Mouse (Mus musculus) stomach, embryonic 14.5 days (tissue): ENCODE data around the gene Ranbp3l. TPM values are rescaled to one million over a fixed set of nuclear protein-coding genes. Genes with fewer than 3 reads are reported as not detected.
"Not testable (repeated sequence)": the region's sequence is repeated elsewhere in the genome, so short reads cannot be mapped to it uniquely, and the experiment has no call there.

Source experiments
- ATAC-seq: fragments of 200-750 bp; cut with Nextera tagmentation; 2 replicates; pipeline ENCODE4 v1.8.0; 2017; ENCODE audit warnings: low read depth, moderate TSS enrichment; ENCODE audit not compliant: insufficient number of reproducible peaks, insufficient read depth, low FRiP score
- H3K27ac ChIP-seq: fragments of 300-500 bp; sonication (generic); 2 replicates; pipeline ENCODE4 v1.5.1; 2014; ENCODE audit warnings: mild to moderate bottlenecking, low read length, moderate library complexity, mixed read lengths
- H3K27me3 ChIP-seq: fragments of 300-500 bp; sonication (generic); 2 replicates; pipeline ENCODE4 v1.6.1; 2014; ENCODE audit warnings: low read length, control low read depth, mixed read lengths; ENCODE audit not compliant: control insufficient read depth, insufficient read depth
- H3K36me3 ChIP-seq: fragments of 300-500 bp; sonication (generic); 2 replicates; pipeline ENCODE4 v1.6.1; 2014; ENCODE audit warnings: mild to moderate bottlenecking, control low read depth, low read length, moderate library complexity, mixed read lengths; ENCODE audit not compliant: control insufficient read depth, insufficient read depth
- H3K4me1 ChIP-seq: fragments of 300-500 bp; sonication (generic); 2 replicates; pipeline ENCODE4 v1.6.1; 2014; ENCODE audit warnings: low read length, control low read depth, mixed read lengths; ENCODE audit not compliant: control insufficient read depth, insufficient read depth
- H3K4me2 ChIP-seq: fragments of 300-500 bp; sonication (generic); replicated peaks from 2 replicates; pipeline ENCODE4 v1.6.1; 2014; ENCODE audit warnings: low read depth, low read length, control low read depth
- H3K4me3 ChIP-seq: fragments of 300-500 bp; sonication (generic); 2 replicates; pipeline ENCODE4 v1.5.1; 2014; ENCODE audit warnings: low read depth, low read length, control low read depth
- H3K9ac ChIP-seq: fragments of 300-500 bp; sonication (generic); replicated peaks from 2 replicates; pipeline ENCODE4 v1.6.1; 2014; ENCODE audit warnings: low read depth, mild to moderate bottlenecking, control low read depth, low read length, moderate library complexity, mixed read lengths
- H3K9me3 ChIP-seq: fragments of 300-500 bp; sonication (generic); 2 replicates; pipeline ENCODE4 v1.6.1; 2016; ENCODE audit warnings: low read depth, low read length, control low read depth; ENCODE audit not compliant: control insufficient read depth
- WGBS: fragments of 180-500 bp; shearing (Covaris S2); extraction: QIAGEN DNeasy Blood & Tissue Kit; methylation state at CpG from one replicate; pipeline ENCODE4 v1.1.7; 2014; 5-methylcytosine and 5-hydroxymethylcytosine counted together
- polyA plus RNA-seq: library from polyadenylated mRNA; unstranded; fragments of >200 nt; fragmentation: Nextera tagmentation; extraction: Ambion mirVana; gene quantifications from 2 replicates; pipeline ENCODE4 v1.2.1, GENCODE M21; 2014

The Ranbp3l gene
- polyA plus RNA-seq, 1 experiment from 2014 or later: 0.27 TPM

GRCm38 (mm10) chr15:8991211-8991610 lies 23.5 kb downstream of the Ranbp3l start:
- Histone ChIP-seq H3K4me2 (no peak overlapping the region), H3K27ac (no peak overlapping the region), H3K27me3 (no peaks in the 10 kb centered on the region), H3K4me3 (no peak overlapping the region), H3K9me3 (no peaks in the 10 kb centered on the region), H3K9ac (no peak overlapping the region), H3K36me3 (no peaks in the 10 kb centered on the region), H3K4me1 (0 out of 2 replicates have a peak, but pooled peaks cover 2% of the 10 kb centered on the region)
- WGBS: 88% methylated on average over 6 of the region's 6 CpGs
- ATAC-seq: no peak

- Histone ChIP-seq H3K4me1 (0 out of 2 replicates have a peak, but pooled peaks cover 2% of the 10 kb centered on the region), H3K4me2 (no peak overlapping the region), H3K9ac (no peak overlapping the region), H3K36me3 (no peaks in the 10 kb centered on the region), H3K9me3 (no peaks in the 10 kb centered on the region), H3K27me3 (no peaks in the 10 kb centered on the region), H3K27ac (no peak overlapping the region), H3K4me3 (no peak overlapping the region)
- ATAC-seq: no peak
- WGBS: 65% methylated on average over 12 of the region's 12 CpGs
Measured at GRCm38 (mm10) chr15:8991859-8992838, 24.4 kb downstream of the Ranbp3l start.

- H3K4me2 ChIP-seq: no peak overlapping the region
- H3K4me1 ChIP-seq: 0 out of 2 replicates have a peak, but pooled peaks cover 2% of the 10 kb centered on the region
- no peak for ATAC-seq
- H3K27ac ChIP-seq: no peak overlapping the region
- 78% methylated on average over 8 of the region's 8 CpGs for WGBS
- H3K9me3 ChIP-seq: no peaks in the 10 kb centered on the region
- H3K9ac ChIP-seq: no peak overlapping the region
- no peaks in the 10 kb centered on the region for H3K27me3 ChIP-seq
- no peaks in the 10 kb centered on the region for H3K36me3 ChIP-seq
- no peak overlapping the region for H3K4me3 ChIP-seq
Measured at GRCm38 (mm10) chr15:8994608-8995277, 27.0 kb downstream of the Ranbp3l start.

GRCm38 (mm10) chr15:8995490-8995889 lies 27.7 kb downstream of the Ranbp3l start:
- no peak overlapping the region for H3K4me3 ChIP-seq
- WGBS: 43% methylated on average over 7 of the region's 7 CpGs
- no peak for ATAC-seq
- no peak overlapping the region for H3K4me2 ChIP-seq
- 0 out of 2 replicates have a peak, but pooled peaks cover 2% of the 10 kb centered on the region for H3K4me1 ChIP-seq
- H3K27ac ChIP-seq: no peak overlapping the region
- no peak overlapping the region for H3K9ac ChIP-seq
- no peaks in the 10 kb centered on the region for H3K27me3 ChIP-seq
- no peaks in the 10 kb centered on the region for H3K36me3 ChIP-seq
- no peaks in the 10 kb centered on the region for H3K9me3 ChIP-seq

GRCm38 (mm10) chr15:9002762-9003161 lies 35.0 kb downstream of the Ranbp3l start:
- no peak overlapping the region for H3K27ac ChIP-seq
- no peaks in the 10 kb centered on the region for H3K9me3 ChIP-seq
- ATAC-seq: no peak
- H3K4me3 ChIP-seq: no peak overlapping the region
- WGBS: 82% methylated on average over 2 of the region's 2 CpGs
- H3K36me3 ChIP-seq: no peaks in the 10 kb centered on the region
- no peak overlapping the region for H3K9ac ChIP-seq
- H3K27me3 ChIP-seq: no peaks in the 10 kb centered on the region
- H3K4me2 ChIP-seq: no peak overlapping the region
- no peaks in the 10 kb centered on the region for H3K4me1 ChIP-seq

- ATAC-seq: no peak
- Histone ChIP-seq H3K27me3 (no peaks in the 10 kb centered on the region), H3K4me3 (no peak overlapping the region), H3K4me2 (no peak overlapping the region), H3K4me1 (no peaks in the 10 kb centered on the region), H3K36me3 (no peaks in the 10 kb centered on the region), H3K9ac (no peak overlapping the region), H3K27ac (no peak overlapping the region), H3K9me3 (no peaks in the 10 kb centered on the region)
- WGBS: 58% methylated on average over 6 of the region's 6 CpGs
Measured at GRCm38 (mm10) chr15:9009196-9009595, 41.4 kb downstream of the Ranbp3l start.

GRCm38 (mm10) chr15:9014541-9014940 lies 46.8 kb downstream of the Ranbp3l start:
- no peaks in the 10 kb centered on the region for H3K4me1 ChIP-seq
- WGBS: 52% methylated on average over 2 of the region's 2 CpGs
- H3K36me3 ChIP-seq: no peaks in the 10 kb centered on the region
- no peak overlapping the region for H3K9ac ChIP-seq
- no peak overlapping the region for H3K4me2 ChIP-seq
- ATAC-seq: no peak
- H3K27me3 ChIP-seq: no peaks in the 10 kb centered on the region
- no peak overlapping the region for H3K4me3 ChIP-seq
- H3K27ac ChIP-seq: no peak overlapping the region
- H3K9me3 ChIP-seq: no peaks in the 10 kb centered on the region

- H3K27ac ChIP-seq, H3K36me3 ChIP-seq, H3K9ac ChIP-seq, H3K4me1 ChIP-seq, H3K4me2 ChIP-seq, H3K27me3 ChIP-seq, H3K9me3 ChIP-seq, H3K4me3 ChIP-seq, ATAC-seq: not testable (repeated sequence)
- WGBS: 84% methylated on average over 6 of the region's 6 CpGs
Measured at GRCm38 (mm10) chr15:9015496-9015895, 47.7 kb downstream of the Ranbp3l start.
